Mouse (Mus musculus) forebrain, embryonic 13.5 days (tissue): Measurements from ENCODE around the gene Gm20388. TPM values are rescaled to one million over a fixed set of nuclear protein-coding genes. Genes with fewer than 3 reads are reported as not detected.

Source experiments
- ATAC-seq: fragments of 200-750 bp; cut with Nextera tagmentation; 2 replicates; pipeline ENCODE4 v1.8.0; 2017
- H3K27ac ChIP-seq: fragments of 300-500 bp; sonication (generic); 2 replicates; pipeline ENCODE4 v1.5.1; 2015; ENCODE audit warnings: inconsistent platforms, mild to moderate bottlenecking, moderate library complexity
- H3K27me3 ChIP-seq: fragments of 300-500 bp; sonication (generic); 2 replicates; pipeline ENCODE4 v1.6.1; 2015; ENCODE audit warnings: mild to moderate bottlenecking, inconsistent platforms
- H3K36me3 ChIP-seq: fragments of 300-500 bp; sonication (generic); 2 replicates; pipeline ENCODE4 v1.6.1; 2015; ENCODE audit warnings: mild to moderate bottlenecking, inconsistent platforms; ENCODE audit not compliant: poor library complexity, severe bottlenecking
- H3K4me1 ChIP-seq: fragments of 300-500 bp; sonication (generic); 2 replicates; pipeline ENCODE4 v1.6.1; 2015; ENCODE audit warnings: inconsistent platforms
- H3K4me2 ChIP-seq: fragments of 300-500 bp; sonication (generic); 2 replicates; pipeline ENCODE4 v1.6.1; 2015; ENCODE audit warnings: inconsistent platforms, mild to moderate bottlenecking, moderate library complexity
- H3K4me3 ChIP-seq: fragments of 300-500 bp; sonication (generic); 2 replicates; pipeline ENCODE4 v1.5.1; 2015; ENCODE audit warnings: mild to moderate bottlenecking, inconsistent platforms
- H3K9ac ChIP-seq: fragments of 300-500 bp; sonication (generic); 2 replicates; pipeline ENCODE4 v1.6.1; 2015; ENCODE audit warnings: mild to moderate bottlenecking, inconsistent platforms
- H3K9me3 ChIP-seq: fragments of 300-500 bp; sonication (generic); replicated peaks from 2 replicates; pipeline ENCODE4 v1.6.1; 2016; ENCODE audit warnings: inconsistent platforms
- WGBS: fragments of 180-500 bp; shearing (Covaris S2); methylation state at CpG from one replicate; pipeline ENCODE4 v1.1.7; 2015; 5-methylcytosine and 5-hydroxymethylcytosine counted together
- polyA plus RNA-seq: library from polyadenylated mRNA; unstranded; fragments of >200 nt; fragmentation: Nextera tagmentation; extraction: Ambion mirVana; gene quantifications from 2 replicates; pipeline ENCODE4 v1.2.1, GENCODE M21; 2015

Gene Gm20388
- polyA plus RNA-seq, 1 experiment from 2014 or later = 5.6 TPM

GRCm38 (mm10) chr8:120532517-120533215 lies 622.0 kb downstream of the Gm20388 start:
- Histone ChIP-seq H3K36me3 (no peaks in the 10 kb centered on the region), H3K4me3 (peak overlapping the region; percentile 9), H3K27me3 (no peaks in the 10 kb centered on the region), H3K4me2 (peak overlapping the region; percentile 91), H3K9me3 (no peaks in the 10 kb centered on the region), H3K9ac (peak overlapping the region; percentile 61), H3K4me1 (peaks cover 82% of the 10 kb centered on the region), H3K27ac (peak overlapping the region; percentile 100)
- WGBS = 1% methylated on average over 27 of the region's 29 CpGs
- peak; percentile 65 for ATAC-seq

- 16% methylated on average over 3 of the region's 3 CpGs for WGBS
- Histone ChIP-seq H3K36me3 (no peaks in the 10 kb centered on the region), H3K9me3 (no peaks in the 10 kb centered on the region), H3K4me1 (peaks cover 80% of the 10 kb centered on the region), H3K9ac (peak overlapping the region; percentile 61), H3K27me3 (no peaks in the 10 kb centered on the region), H3K4me2 (peak overlapping the region; percentile 91), H3K27ac (peak overlapping the region; percentile 100), H3K4me3 (0 out of 2 replicates have a peak overlapping the region, but pooled peaks have one; percentile 9)
- ATAC-seq = no peak
Observed at GRCm38 (mm10) chr8:120533380-120533779, 622.7 kb downstream of the Gm20388 start.

GRCm38 (mm10) chr8:120534080-120534479 lies 623.4 kb downstream of the Gm20388 start:
- H3K9me3 ChIP-seq = no peaks in the 10 kb centered on the region
- H3K4me3 ChIP-seq = no peak overlapping the region
- H3K4me2 ChIP-seq = peak overlapping the region; percentile 91
- 30% methylated on average over 8 of the region's 8 CpGs for WGBS
- H3K36me3 ChIP-seq = no peaks in the 10 kb centered on the region
- H3K9ac ChIP-seq = peak overlapping the region; percentile 61
- ATAC-seq = no peak
- H3K27ac ChIP-seq = peak overlapping the region; percentile 100
- H3K27me3 ChIP-seq = no peaks in the 10 kb centered on the region
- peaks cover 80% of the 10 kb centered on the region for H3K4me1 ChIP-seq

GRCm38 (mm10) chr8:120534504-120535368 lies 624.1 kb downstream of the Gm20388 start:
- ATAC-seq = peak; percentile 50
- WGBS = 6% methylated on average over 14 of the region's 14 CpGs
- Histone ChIP-seq H3K36me3 (no peaks in the 10 kb centered on the region), H3K9ac (peak overlapping the region; percentile 61), H3K27ac (peak overlapping the region; percentile 100), H3K27me3 (no peaks in the 10 kb centered on the region), H3K4me3 (peak overlapping the region; percentile 65; the same call in 1 of the 2 replicates), H3K4me1 (peaks cover 83% of the 10 kb centered on the region), H3K9me3 (no peaks in the 10 kb centered on the region), H3K4me2 (peak overlapping the region; percentile 91)

GRCm38 (mm10) chr8:120535452-120536305 lies 625.0 kb downstream of the Gm20388 start:
- under 1% methylated on average over 67 of the region's 79 CpGs for WGBS
- H3K4me2 ChIP-seq = peak overlapping the region; percentile 91
- peaks cover 92% of the 10 kb centered on the region for H3K4me1 ChIP-seq
- no peak for ATAC-seq
- peak overlapping the region; percentile 65 for H3K4me3 ChIP-seq
- no peaks in the 10 kb centered on the region for H3K36me3 ChIP-seq
- H3K9me3 ChIP-seq = no peaks in the 10 kb centered on the region
- H3K9ac ChIP-seq = peak overlapping the region; percentile 95
- no peaks in the 10 kb centered on the region for H3K27me3 ChIP-seq
- peak overlapping the region; percentile 100 for H3K27ac ChIP-seq

- Histone ChIP-seq H3K4me1 (peaks cover 94% of the 10 kb centered on the region), H3K27ac (peak overlapping the region; percentile 100), H3K27me3 (no peaks in the 10 kb centered on the region), H3K36me3 (no peaks in the 10 kb centered on the region), H3K9me3 (no peaks in the 10 kb centered on the region), H3K4me2 (peak overlapping the region; percentile 91), H3K9ac (peak overlapping the region; percentile 95), H3K4me3 (peak overlapping the region; percentile 65)
- WGBS = under 1% methylated on average over 60 of the region's 61 CpGs
- peak; percentile 19; the same call in 1 of the 2 replicates for ATAC-seq
Observed at GRCm38 (mm10) chr8:120536306-120537206, 625.9 kb downstream of the Gm20388 start.

- H3K27me3 ChIP-seq = no peaks in the 10 kb centered on the region
- H3K9ac ChIP-seq = peak overlapping the region; percentile 95
- peak overlapping the region; percentile 100 for H3K27ac ChIP-seq
- under 1% methylated on average over 78 of the region's 79 CpGs for WGBS
- peaks cover 93% of the 10 kb centered on the region for H3K4me1 ChIP-seq
- peak overlapping the region; percentile 65 for H3K4me3 ChIP-seq
- peak overlapping the region; percentile 91 for H3K4me2 ChIP-seq
- no peaks in the 10 kb centered on the region for H3K9me3 ChIP-seq
- peak; percentile 22; the same call in 1 of the 2 replicates for ATAC-seq
- no peaks in the 10 kb centered on the region for H3K36me3 ChIP-seq
Observed at GRCm38 (mm10) chr8:120537207-120537817, 626.7 kb downstream of the Gm20388 start.

- Histone ChIP-seq H3K27ac (peak overlapping the region; percentile 100), H3K4me2 (peak overlapping the region; percentile 91), H3K36me3 (no peaks in the 10 kb centered on the region), H3K4me3 (peak overlapping the region; percentile 65), H3K9ac (peak overlapping the region; percentile 95), H3K9me3 (no peaks in the 10 kb centered on the region), H3K4me1 (peaks cover 93% of the 10 kb centered on the region), H3K27me3 (no peaks in the 10 kb centered on the region)
- ATAC-seq = peak; percentile 42
- WGBS = under 1% methylated on average over 44 of the region's 46 CpGs
Observed at GRCm38 (mm10) chr8:120537818-120538396, 627.3 kb downstream of the Gm20388 start.

- H3K9me3 ChIP-seq = no peaks in the 10 kb centered on the region
- H3K4me3 ChIP-seq = peak overlapping the region; percentile 65
- H3K9ac ChIP-seq = peak overlapping the region; percentile 95
- ATAC-seq = peak; percentile 12; the same call in 1 of the 2 replicates
- H3K36me3 ChIP-seq = no peaks in the 10 kb centered on the region
- 1% methylated on average over 36 of the region's 37 CpGs for WGBS
- H3K4me2 ChIP-seq = peak overlapping the region; percentile 91
- no peaks in the 10 kb centered on the region for H3K27me3 ChIP-seq
- peaks cover 93% of the 10 kb centered on the region for H3K4me1 ChIP-seq
- peak overlapping the region; percentile 100 for H3K27ac ChIP-seq
Observed at GRCm38 (mm10) chr8:120538397-120539240, 628.0 kb downstream of the Gm20388 start.
